Mouse (Mus musculus) midbrain, postnatal 0 days (tissue): ENCODE measurements around the gene Npc2. TPM values are rescaled to one million over a fixed set of nuclear protein-coding genes. Genes with fewer than 3 reads are reported as not detected.

ENCODE experiments used
- ATAC-seq: fragments of 200-750 bp; cut with Nextera tagmentation; 2 replicates; pipeline ENCODE4 v1.8.0; 2017; ENCODE audit warnings: moderate number of reproducible peaks, mild to moderate bottlenecking, moderate TSS enrichment, moderate library complexity; ENCODE audit not compliant: low FRiP score
- DNase-seq: peaks from one replicate; pipeline ENCODE4 v3.0.0-alpha.2; 2015; ENCODE audit warnings: low spot score
- H3K27ac ChIP-seq: fragments of 300-500 bp; sonication (generic); 2 replicates; pipeline ENCODE4 v1.5.1; 2014; ENCODE audit warnings: low read depth, mild to moderate bottlenecking, low read length, mixed read lengths
- H3K27me3 ChIP-seq: fragments of 300-500 bp; sonication (generic); 2 replicates; pipeline ENCODE4 v1.6.1; 2014; ENCODE audit warnings: low read length, control low read depth, mixed read lengths; ENCODE audit not compliant: insufficient read depth
- H3K36me3 ChIP-seq: fragments of 300-500 bp; sonication (generic); 2 replicates; pipeline ENCODE4 v1.6.1; 2014; ENCODE audit warnings: low read length, control low read depth, mixed read lengths; ENCODE audit not compliant: insufficient read depth
- H3K4me1 ChIP-seq: fragments of 300-500 bp; sonication (generic); 2 replicates; pipeline ENCODE4 v1.6.1; 2014; ENCODE audit warnings: mild to moderate bottlenecking, control low read depth, antibody characterized with exemption, low read length, mixed read lengths; ENCODE audit not compliant: insufficient read depth
- H3K4me2 ChIP-seq: fragments of 300-500 bp; sonication (generic); 2 replicates; pipeline ENCODE4 v1.6.1; 2014; ENCODE audit warnings: low read depth, mild to moderate bottlenecking, low read length, mixed read lengths; ENCODE audit not compliant: poor library complexity, severe bottlenecking
- H3K4me3 ChIP-seq: fragments of 300-500 bp; sonication (generic); 2 replicates; pipeline ENCODE4 v1.5.1; 2014; ENCODE audit warnings: low read depth, mild to moderate bottlenecking, low read length, moderate library complexity
- H3K9ac ChIP-seq: fragments of 300-500 bp; sonication (generic); replicated peaks from 2 replicates; pipeline ENCODE4 v1.6.1; 2014; ENCODE audit warnings: mild to moderate bottlenecking, low read length, moderate library complexity, mixed read lengths; ENCODE audit not compliant: poor library complexity, severe bottlenecking
- H3K9me3 ChIP-seq: fragments of 300-500 bp; sonication (generic); 2 replicates; pipeline ENCODE4 v1.6.1; 2016; ENCODE audit warnings: low read length, control low read depth
- CTCF ChIP-seq: IDR thresholded peaks from 2 replicates; pipeline ENCODE4 v1.5.1; 2016; ENCODE audit warnings: antibody characterized with exemption, mild to moderate bottlenecking
- WGBS: fragments of 180-500 bp; shearing (Covaris S2); extraction: QIAGEN DNeasy Blood & Tissue Kit; methylation state at CpG from one replicate; pipeline ENCODE4 v1.1.7; 2014; 5-methylcytosine and 5-hydroxymethylcytosine counted together
- polyA plus RNA-seq: library from polyadenylated mRNA; unstranded; fragments of >200 nt; fragmentation: Nextera tagmentation; extraction: Ambion mirVana; gene quantifications from 2 replicates; pipeline ENCODE4 v1.2.1, GENCODE M21; 2015
- total RNA-seq: library from RNA; depleted of rRNA; stranded (reverse); fragments of >200 nt; gene quantifications from 2 replicates; pipeline ENCODE4 v1.2.3, GENCODE M21; 2014

The Npc2 gene
- total and polyA plus RNA-seq, 2 experiments from 2014 or later = 42.5 to 43.9 TPM

DNA sequence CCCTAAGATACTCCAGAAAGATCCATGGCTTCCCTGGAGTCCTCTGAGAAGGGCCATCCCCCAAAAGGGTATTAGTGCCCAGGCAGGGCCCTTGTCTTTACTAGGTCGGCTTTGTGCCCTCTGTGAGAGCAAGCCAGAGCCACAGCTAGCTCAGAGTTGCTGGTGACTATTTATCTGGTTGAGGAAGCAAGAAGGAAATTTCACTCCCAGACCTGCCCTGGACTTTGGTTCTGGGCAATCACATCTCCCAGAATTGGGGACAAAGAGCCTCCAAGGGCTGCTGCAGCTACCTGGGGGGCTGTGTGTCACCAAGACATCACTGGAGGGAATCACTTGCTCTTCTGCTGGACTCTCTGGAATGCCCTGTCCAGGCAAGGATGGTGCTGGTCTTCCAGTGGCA lies 33.1 kb upstream of the Npc2 start:
- no peak overlapping the region for H3K27ac ChIP-seq
- H3K27me3 ChIP-seq = no peaks in the 10 kb centered on the region
- H3K4me2 ChIP-seq = no peak overlapping the region
- 88% methylated on average over 1 of the region's 1 CpGs for WGBS
- H3K9me3 ChIP-seq = no peaks in the 10 kb centered on the region
- ATAC-seq = no peak
- no peak for DNase-seq
- TF ChIP-seq CTCF = no peak
- no peaks in the 10 kb centered on the region for H3K36me3 ChIP-seq
- H3K4me3 ChIP-seq = no peak overlapping the region
- no peaks in the 10 kb centered on the region for H3K4me1 ChIP-seq
- no peak overlapping the region for H3K9ac ChIP-seq

GRCm38 (mm10) chr12:84805228-84805842 lies 32.4 kb upstream of the Npc2 start:
- no peak overlapping the region for H3K4me2 ChIP-seq
- no peak for DNase-seq

DNA sequence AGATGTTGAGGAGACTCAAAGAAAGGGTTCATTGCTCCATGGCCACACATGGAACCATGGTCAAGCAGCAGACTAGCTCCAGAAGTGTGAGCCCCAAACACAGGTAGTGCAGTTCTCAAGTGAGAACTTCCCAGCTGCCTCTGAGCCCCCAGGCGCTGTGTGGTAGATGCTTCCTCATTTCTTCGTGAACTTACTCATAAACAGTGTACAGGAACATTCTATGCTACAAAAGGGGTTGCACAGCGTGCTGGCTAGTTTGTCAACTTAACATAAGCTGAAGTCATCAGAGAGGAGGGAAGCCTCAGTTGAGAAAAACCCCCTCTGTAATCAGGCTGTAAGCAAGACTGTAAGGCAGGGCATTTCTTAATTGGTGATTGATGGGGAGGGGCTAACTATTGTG lies 29.7 kb upstream of the Npc2 start:
- Histone ChIP-seq H3K9ac (no peak overlapping the region), H3K27ac (no peak overlapping the region), H3K27me3 (no peaks in the 10 kb centered on the region), H3K4me1 (no peaks in the 10 kb centered on the region), H3K9me3 (no peaks in the 10 kb centered on the region), H3K4me3 (no peak overlapping the region), H3K4me2 (no peak overlapping the region), H3K36me3 (no peaks in the 10 kb centered on the region)
- no peak for DNase-seq
- no peak for ATAC-seq
- no peak for TF ChIP-seq CTCF
- WGBS = 92% methylated on average over 3 of the region's 3 CpGs

More at GRCm38 (mm10) chr12:84805228-84805842, 32.4 kb upstream of the Npc2 start:
- Histone ChIP-seq H3K27me3 (no peaks in the 10 kb centered on the region), H3K4me1 (no peaks in the 10 kb centered on the region), H3K27ac (no peak overlapping the region), H3K36me3 (no peaks in the 10 kb centered on the region), H3K9ac (no peak overlapping the region), H3K4me3 (no peak overlapping the region), H3K9me3 (no peaks in the 10 kb centered on the region)
- TF ChIP-seq CTCF = no peak
- no peak for ATAC-seq
- WGBS = 78% methylated on average over 9 of the region's 9 CpGs

GRCm38 (mm10) chr12:84801532-84802110 lies 28.7 kb upstream of the Npc2 start:
- H3K4me1 ChIP-seq = no peaks in the 10 kb centered on the region
- WGBS = 81% methylated on average over 13 of the region's 13 CpGs

DNA sequence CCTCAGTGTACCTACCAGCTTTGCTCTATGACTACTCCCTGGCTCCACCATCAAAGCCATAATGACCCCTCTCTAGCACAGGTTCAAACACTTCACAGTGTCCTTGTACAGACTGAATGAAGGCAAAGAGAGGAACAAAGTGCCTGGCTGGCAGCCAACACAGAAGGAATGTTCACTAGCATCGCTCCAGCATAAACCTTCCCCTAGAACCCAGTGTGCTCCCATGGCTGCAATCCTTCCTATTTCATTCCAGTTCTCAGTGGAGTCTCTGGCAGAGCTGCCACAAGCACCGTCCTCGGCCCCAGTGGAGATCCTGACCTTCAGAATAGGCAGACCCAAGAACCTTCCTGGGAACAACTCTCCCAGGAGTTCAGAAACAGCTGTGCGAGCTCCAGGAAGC lies 27.5 kb upstream of the Npc2 start:
- no peak for DNase-seq
- TF ChIP-seq CTCF = no peak
- WGBS = 64% methylated on average over 4 of the region's 4 CpGs
- Histone ChIP-seq H3K27ac (no peak overlapping the region), H3K4me3 (no peak overlapping the region), H3K9me3 (no peaks in the 10 kb centered on the region), H3K36me3 (no peaks in the 10 kb centered on the region), H3K4me1 (no peaks in the 10 kb centered on the region), H3K4me2 (no peak overlapping the region), H3K9ac (no peak overlapping the region), H3K27me3 (no peaks in the 10 kb centered on the region)
- ATAC-seq = no peak

More at GRCm38 (mm10) chr12:84801532-84802110, 28.7 kb upstream of the Npc2 start:
- no peak for TF ChIP-seq CTCF
- H3K4me2 ChIP-seq = no peak overlapping the region
- no peaks in the 10 kb centered on the region for H3K9me3 ChIP-seq
- H3K9ac ChIP-seq = no peak overlapping the region
- no peak overlapping the region for H3K27ac ChIP-seq
- H3K36me3 ChIP-seq = no peaks in the 10 kb centered on the region
- no peak for ATAC-seq
- no peaks in the 10 kb centered on the region for H3K27me3 ChIP-seq
- DNase-seq = no peak
- H3K4me3 ChIP-seq = no peak overlapping the region

GRCm38 (mm10) chr12:84799086-84799485 lies 26.1 kb upstream of the Npc2 start:
- no peaks in the 10 kb centered on the region for H3K4me1 ChIP-seq
- H3K9me3 ChIP-seq = no peaks in the 10 kb centered on the region
- no peaks in the 10 kb centered on the region for H3K27me3 ChIP-seq
- H3K36me3 ChIP-seq = no peaks in the 10 kb centered on the region
- no peak overlapping the region for H3K4me3 ChIP-seq
- 92% methylated on average over 13 of the region's 13 CpGs for WGBS
- H3K27ac ChIP-seq = no peak overlapping the region
- no peak for TF ChIP-seq CTCF
- ATAC-seq = no peak
- DNase-seq = no peak
- no peak overlapping the region for H3K9ac ChIP-seq
- H3K4me2 ChIP-seq = no peak overlapping the region
